Mouse (Mus musculus): ENCODE measurements at regions not wholly inside any gene's neighbourhood (a gene's known extent, or its start where the extent isn't known, plus 50 kb on each side); places are given as distances from the start of the nearest gene placed in this dataset.

DNA sequence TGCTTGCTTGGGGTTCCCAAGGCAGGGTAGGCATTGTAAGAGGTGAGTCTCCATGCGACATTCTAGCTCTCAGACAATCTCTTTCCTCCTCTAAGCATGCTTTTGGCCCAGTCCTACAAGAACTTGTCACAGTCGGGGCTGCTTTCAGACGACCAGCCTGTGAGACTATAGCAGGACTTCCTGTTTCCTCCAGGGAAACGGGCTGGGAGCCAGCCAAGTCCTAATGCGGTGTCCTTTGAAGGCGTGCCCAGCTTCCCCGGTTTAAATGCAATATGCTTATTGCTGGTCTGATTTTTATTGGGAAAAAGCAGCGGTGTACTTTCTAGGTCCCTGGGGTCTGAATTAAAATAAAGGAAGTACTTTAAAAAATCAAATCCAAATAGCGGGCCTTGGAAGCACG is 299.4 kb upstream of the 4930535I16Rik start:
- TF ChIP-seq CTCF (IDR thresholded peaks at IDR 0.05; ENCODE audit: low read depth) = no peak
- TF ChIP-seq EP300 (IDR thresholded peaks at IDR 0.05; ENCODE audit: low read depth) = no peak

All from liver, postnatal 0 days (tissue).